Mouse (Mus musculus): ENCODE measurements around the gene Vsig2.

Vsig2 gene

DNA sequence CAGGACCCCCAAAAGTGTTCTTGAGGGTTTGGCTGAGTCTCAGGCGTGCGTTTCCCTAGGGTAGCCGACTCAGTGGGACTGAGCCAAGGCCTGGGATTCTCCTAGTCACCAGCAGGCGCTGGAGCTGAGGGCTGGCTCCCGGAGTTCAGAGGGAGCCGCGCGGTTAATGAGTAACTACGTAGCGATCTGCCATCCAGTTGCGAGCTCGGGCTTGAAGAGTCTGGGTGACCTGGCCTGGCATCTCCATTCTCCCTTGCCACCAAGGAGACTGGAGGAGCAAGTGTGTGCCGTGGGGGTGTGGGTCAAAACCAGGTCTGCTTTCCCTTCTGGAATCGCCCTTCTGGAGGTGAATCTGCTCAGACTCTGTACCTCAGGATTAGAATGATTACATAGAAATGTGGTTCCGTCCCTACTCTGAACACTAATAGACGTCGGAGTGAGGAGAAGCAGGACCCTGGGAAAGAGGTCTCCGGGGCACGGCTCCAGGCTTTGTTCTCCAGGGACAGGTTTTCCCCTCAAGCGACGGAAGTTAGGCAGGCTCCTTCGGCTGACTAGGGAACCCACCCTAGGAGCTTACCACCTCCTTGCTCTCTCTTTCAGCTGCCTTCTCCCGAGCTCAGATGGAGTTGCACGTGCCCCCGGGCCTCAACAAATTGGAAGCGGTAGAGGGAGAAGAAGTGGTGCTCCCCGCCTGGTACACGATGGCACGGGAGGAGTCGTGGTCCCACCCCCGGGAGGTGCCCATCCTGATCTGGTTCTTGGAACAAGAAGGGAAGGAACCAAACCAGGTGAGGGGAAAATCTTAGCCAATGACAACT lies 8.0 kb upstream of the Vsig2 start:
- no peak for DNase-seq (ENCODE audit: low spot score in 2 of 2)

DNA sequence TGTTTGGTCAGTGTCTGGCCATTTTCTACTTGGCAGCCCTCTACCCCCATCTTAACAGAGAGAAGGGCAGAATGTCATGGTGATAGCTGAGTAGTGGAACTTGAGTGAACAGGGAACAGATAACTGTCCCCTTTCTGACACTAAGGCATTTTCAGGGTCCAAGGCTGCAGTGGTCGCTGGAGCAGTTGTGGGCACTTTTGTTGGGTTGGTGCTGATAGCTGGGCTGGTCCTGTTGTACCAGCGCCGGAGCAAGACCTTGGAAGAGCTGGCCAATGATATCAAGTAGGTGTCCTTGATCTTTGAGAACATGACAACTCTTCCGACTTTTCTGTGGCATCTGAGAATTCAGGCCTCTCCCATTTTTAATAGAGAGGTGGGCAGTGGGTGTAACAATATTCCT lies 2.2 kb upstream of the Vsig2 start:
- no peak for DNase-seq (ENCODE audit: low spot score in 2 of 2)

DNA sequence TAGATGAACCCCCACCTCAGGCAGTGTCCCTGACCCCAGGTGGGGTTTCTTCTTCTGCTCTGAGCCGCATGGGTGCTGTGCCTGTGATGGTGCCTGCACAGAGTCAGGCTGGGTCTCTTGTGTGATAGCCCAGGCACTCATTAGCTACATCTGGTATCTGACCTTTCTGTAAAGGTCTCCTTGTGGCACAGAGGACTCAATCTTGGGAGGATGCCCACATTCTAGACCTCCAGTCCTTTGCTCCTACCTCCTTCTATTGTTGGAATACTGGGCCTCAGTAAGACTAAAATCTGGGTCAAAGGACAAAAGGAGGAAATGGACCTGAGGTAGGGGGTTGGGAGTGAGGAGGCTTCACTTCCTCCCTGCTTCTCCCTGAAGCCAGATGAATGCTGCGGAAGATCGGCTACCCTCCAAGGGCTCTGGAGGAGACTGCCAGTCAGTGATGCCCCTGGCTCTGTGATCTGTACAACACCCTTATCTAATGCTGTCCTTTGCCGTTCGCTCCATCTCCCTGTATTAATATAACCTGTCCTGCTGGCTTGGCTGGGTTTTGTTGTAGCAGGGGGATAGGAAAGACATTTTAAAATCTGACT lies 1.3 kb upstream of the Vsig2 start:
- DNase-seq (ENCODE audit: low spot score in 2 of 2) = no peak

- DNase-seq (ENCODE audit: low spot score in 2 of 2) = no peak
Measured at GRCm38 (mm10) chr9:37540226-37540625, 1.2 kb downstream of the Vsig2 start.

DNA sequence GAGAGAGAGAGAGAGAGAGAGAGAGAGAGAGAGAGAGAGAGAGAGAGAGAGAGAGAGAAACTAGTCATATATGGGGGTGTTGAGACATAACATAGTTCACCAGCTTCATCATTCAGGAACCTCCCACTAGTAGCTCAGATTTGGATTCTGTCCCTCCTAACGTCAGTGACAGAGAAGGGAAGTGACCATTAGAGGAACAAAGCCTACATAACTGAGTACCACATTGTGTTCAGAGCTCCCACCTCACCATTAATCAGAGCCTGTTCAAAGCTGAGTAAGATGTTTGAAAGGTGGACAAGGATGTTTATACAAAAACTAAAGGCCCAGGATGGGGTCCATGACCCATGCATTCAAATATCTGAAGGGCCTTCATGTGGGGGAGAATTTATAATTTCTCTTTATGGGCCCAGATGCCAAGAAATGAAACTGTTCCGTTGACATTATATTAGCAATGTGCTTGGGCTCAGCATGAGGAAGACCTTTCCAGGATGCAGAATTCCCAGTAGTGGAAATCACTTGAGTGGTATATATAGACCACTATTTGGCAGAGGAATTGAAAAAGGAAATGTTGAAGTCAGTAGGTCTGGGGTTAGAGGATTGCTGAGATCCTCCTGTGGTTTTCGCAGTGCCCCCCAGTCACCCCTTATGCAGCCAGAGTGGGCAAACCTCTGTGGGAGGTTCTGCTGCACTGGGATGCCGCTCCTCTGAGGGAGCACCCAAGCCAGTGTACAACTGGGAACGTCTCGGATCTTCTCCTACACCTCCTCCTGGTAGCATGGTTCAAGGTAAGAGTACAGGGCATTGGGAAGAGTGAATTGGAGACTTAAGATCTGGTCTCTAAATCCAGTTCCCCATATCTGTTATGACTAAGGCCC lies 1.9 kb downstream of the Vsig2 start:
- no peak for DNase-seq (ENCODE audit: low spot score in 2 of 2)

DNA sequence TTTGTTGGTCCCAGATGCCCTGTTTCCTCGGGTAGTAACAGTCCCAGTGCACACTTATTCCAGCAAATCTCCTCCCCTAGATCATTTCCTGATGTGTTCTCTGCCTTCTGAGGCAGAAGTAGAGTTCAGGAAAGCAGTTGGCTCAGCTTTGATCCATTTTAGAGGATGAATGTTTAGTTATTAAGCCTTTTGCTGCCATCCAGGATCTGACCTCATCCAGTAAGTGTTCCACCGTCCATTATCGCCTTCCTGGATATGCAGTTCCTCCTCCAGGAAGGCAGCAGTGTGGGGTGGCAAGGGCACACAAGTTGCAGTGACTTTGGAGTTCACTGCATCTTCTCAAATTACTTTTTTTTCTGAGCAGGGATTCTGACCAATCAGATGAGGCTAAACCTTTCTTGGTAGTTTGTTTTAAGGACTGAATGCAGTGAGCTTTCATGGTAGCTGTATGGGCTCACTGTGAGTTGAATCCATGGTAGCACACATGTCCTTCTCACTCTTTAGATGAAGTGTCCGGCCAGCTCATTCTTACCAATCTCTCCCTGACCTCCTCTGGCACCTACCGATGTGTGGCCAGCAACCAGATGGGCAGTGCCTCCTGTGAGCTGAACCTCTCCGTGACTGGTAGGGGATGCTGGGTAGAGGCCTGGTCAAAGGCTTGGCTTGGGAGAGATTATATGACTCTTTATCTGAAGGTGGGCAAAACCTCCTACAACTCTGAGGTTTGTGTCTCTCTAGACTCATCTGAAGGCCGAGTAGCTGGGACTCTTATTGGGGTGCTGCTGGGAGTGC lies 3.0 kb downstream of the Vsig2 start:
- no peak for DNase-seq (ENCODE audit: low spot score in 2 of 2)

- DNase-seq (ENCODE audit: low spot score in 2 of 2) = no peak
Measured at GRCm38 (mm10) chr9:37543869-37544440, 4.9 kb downstream of the Vsig2 start.

DNA sequence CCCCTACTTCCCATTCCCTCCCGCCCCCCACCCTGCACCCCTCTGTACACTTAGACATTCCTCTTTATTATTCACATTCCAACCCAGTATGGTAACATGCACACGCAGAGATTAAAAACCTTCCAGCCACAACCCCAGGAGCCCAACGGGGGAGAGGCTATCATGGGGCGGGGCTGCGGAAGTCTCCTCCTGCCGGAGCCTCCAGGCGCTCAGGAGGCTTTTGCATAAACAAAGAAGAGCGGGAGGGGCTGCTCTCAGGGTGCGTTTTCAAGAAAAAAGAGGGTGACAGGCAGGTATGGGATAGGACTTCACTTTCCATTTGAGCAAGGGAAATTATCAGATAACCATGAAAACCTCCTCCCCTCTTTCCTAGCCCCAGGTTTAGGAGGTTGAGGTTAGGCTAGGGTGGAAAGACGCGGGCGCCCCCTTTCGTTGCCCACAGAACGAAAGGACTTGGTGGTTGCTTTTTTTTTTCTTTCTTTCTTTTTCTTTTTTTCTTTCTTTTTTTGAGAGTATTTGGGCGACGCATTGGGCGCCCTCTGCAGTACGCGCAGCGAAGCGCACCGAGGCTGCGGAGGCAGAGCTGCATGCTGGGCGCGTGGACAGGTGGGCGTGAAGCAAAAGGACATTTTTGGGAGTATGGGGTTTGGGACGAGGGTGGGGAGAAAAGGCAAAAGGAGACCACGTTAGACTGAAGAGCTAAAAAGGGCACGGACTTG lies 5.6 kb downstream of the Vsig2 start:
- peak; percentile 23 to 67 for DNase-seq (ENCODE audit: low spot score in 2 of 2)

- DNase-seq (ENCODE audit: low spot score in 2 of 2) = no peak
Measured at GRCm38 (mm10) chr9:37545166-37545610, 6.1 kb downstream of the Vsig2 start.

DNA sequence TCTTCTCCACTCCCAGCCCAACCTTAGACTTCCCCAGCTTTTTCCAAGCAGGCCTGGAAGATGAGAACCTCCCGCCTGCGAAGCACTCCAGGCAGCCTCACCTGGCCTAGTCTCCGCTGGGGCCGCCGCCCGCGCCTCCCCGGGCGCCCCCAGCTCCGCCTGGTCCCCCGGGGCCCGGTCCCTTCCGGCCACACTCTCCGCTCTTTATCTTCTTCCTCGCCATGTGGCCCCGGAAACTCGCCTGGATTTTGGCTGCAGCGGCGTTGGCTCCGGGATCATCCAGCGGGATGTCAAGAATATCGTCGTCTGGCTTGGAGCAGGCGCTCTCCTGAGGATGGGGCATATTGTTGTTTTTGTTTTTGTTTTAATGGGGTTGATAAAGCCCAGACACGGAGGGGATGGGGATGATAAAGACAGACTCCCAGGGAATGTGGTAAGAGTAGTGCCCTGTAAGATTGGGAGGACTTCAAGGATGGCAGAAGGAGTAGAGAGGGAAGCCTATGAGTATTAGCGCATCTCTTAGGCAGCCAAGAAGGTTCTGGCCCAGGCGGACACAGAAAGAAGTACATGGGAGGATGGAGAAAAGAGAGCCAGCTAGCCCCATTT lies 6.9 kb downstream of the Vsig2 start:
- DNase-seq (ENCODE audit: low spot score in 2 of 2) = no peak

DNA sequence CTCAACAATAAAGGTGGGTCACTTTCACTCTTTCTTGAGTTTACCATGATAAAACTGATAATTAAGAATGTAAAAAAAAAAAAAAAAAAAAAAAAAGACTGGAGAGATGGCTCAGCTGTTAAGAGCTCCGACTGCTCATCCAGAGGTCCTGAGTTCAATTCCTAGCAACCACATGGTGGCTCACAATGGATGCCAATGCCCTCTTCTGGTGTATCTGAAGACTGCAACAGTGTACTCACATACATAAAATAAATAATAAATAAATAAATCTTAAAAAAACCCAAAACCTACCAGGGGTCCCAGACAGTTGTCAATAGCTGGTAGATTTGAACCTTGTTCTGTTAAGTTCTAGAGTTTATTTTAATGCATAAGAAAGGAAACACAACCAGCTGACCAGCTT lies 7.8 kb downstream of the Vsig2 start:
- no peak for DNase-seq (ENCODE audit: low spot score in 2 of 2)

DNA sequence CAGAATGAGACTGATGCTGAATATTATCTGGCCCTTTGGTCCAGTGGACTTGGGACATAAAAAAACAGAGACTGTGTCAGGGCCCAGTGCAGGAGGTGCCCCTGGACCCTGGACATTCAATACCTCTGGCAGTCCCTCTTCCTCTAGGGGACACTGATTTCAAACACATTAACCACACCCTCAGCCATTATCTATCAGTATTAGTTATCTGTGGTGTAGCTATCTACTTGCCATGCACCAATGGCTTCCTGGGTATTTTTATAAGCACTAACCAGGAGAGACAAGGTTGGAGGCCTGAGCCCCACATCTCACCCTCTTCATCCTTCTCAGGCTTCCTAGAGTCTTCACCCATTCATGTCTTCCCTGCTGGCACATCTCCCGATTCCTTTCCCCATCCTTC lies 11.4 kb downstream of the Vsig2 start:
- no peak for DNase-seq (ENCODE audit: low spot score in 2 of 2)

- DNase-seq (ENCODE audit: low spot score in 2 of 2) = no peak
Measured at GRCm38 (mm10) chr9:37551751-37552531, 12.9 kb downstream of the Vsig2 start.

- DNase-seq (ENCODE audit: low spot score in 2 of 2) = peak in 1 of 2 experiments; percentile 76
Measured at GRCm38 (mm10) chr9:37552536-37553293, 13.7 kb downstream of the Vsig2 start, which contains the start of gene Nrgn. Nrgn (minus strand) TSS chr9:37552904.

GRCm38 (mm10) chr9:37554279-37554678 lies 15.2 kb downstream of the Vsig2 start:
- DNase-seq (ENCODE audit: low spot score in 2 of 2) = no peak

DNA sequence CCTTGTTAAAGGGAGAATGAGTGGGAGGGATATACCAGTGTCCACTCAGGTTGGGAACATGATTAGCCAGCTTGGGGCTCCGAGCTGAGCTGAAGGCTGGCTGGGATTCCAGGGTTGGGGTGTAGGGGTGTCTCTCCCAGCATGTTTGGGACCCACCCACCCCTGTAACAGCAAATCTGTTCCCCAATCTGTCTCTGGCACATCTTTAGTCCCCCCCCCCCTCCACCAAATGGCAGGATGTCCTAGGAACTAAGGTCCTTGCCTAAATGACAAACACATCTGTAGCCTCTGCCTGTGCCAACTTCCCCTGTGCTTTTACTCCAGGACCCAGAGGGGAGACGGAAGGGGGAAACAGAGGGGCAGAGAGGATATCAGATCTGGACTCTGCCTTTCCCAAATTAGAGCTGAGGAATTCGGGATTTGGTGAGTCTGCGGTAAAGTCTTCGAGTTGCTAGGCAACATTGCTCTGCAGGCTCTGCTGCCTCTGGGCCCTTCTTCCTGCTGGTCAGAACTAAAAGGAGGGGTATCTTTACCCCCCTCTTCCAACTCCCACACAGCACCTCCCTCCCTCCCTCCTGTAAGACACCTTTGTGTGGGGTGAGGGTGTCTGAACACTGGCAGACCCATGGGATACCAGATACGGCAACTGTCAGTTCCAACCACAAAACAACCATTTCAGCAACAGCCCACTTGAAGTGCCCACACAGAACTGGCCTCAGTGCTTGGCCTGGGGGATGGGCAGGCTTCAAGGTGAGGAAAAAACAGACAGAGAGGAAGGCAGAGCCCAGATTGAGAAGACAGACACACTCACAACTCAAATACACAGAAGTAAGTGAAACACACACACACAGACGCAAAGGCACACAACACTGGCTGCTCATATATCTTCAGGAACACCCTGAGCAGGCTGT lies 16.0 kb downstream of the Vsig2 start, which contains the start of gene Siae:
Siae (plus strand) TSS at position 861 of the 911 bp plus-strand sequence.
- no peak for DNase-seq (ENCODE audit: low spot score in 2 of 2)

- DNase-seq (ENCODE audit: low spot score in 2 of 2) = no peak
Measured at GRCm38 (mm10) chr9:37556366-37556765, 17.3 kb downstream of the Vsig2 start.
